Comparison of ENCODE assay signal across 9 mouse cellular contexts in the genomic region with DNA sequence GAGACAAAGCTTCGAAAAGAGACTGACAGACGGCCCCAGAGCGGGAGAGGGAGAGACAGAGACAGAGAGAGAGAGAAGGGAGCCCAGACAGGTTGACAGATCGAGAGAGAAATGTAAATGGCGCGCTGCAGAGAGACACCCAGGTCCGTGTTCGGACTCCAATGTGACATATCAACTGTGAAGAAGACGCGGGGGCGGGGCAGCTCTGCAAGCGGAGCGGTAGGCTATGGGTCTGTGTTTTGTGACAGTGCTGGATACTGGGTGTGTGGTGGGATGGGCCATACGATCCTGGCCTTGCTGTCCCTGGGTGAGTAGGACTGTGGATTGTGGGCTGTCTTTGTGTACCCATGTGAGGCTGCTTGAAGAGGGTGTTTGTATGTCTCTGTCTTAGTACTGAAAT. TPM values are rescaled to one million over a fixed set of nuclear protein-coding genes. Genes with fewer than 3 reads are reported as not detected.
A peak's percentile ranks its signal among the peaks of the same experiment; 100 is the strongest.
DNase-seq lines count a peak whose midpoint lies in the region; ATAC-seq lines count a peak whose summit lies in the region.
"Had no signal": no experiment of that assay in that cellular context is flagged by ENCODE, and none has a peak within 500 bp of the region (broad histone marks: within the 10 kb centered on the region; RNA-seq: fewer than 3 reads in every experiment).

No protein-coding gene starts in this region.

- H3K9me3 ChIP-seq in megakaryocyte, embryonic 14.5 days: peaks cover 6% of the 10 kb centered on the region; the same call in 1 of the 2 replicates
- H3K9me3 ChIP-seq in limb, embryonic 10.5 days (replicated peaks): no peaks in the 10 kb centered on the region
- H3K9me3 ChIP-seq in stomach, embryonic 15.5 days: no peaks in the 10 kb centered on the region

- no peak for ATAC-seq in megakaryocyte, adult 5-6 weeks (ENCODE audit: poor library complexity, severe bottlenecking)
- no peak for ATAC-seq in stomach, embryonic 15.5 days (ENCODE audit: insufficient read depth, low FRiP score, low read depth)
- no peak for ATAC-seq in frontal cortex, adult (ENCODE audit: low TSS enrichment)

- H3K4me2 ChIP-seq in stomach, embryonic 15.5 days: peak overlapping the region; percentile 58; the same call in 1 of the 2 replicates

- H3K27me3 ChIP-seq in megakaryocyte, embryonic 14.5 days (replicated peaks): peaks cover 91% of the 10 kb centered on the region
- H3K27me3 ChIP-seq in limb, embryonic 10.5 days (ENCODE audit: low read depth, poor library complexity, severe bottlenecking): peaks cover 100% of the 10 kb centered on the region
- peaks cover 90% of the 10 kb centered on the region for H3K27me3 ChIP-seq in stomach, embryonic 15.5 days (replicated peaks)

- H3K9ac ChIP-seq in stomach, embryonic 15.5 days: no peak overlapping the region

- DNase-seq in heart, adult 11 months: peak; percentile 90
- no peak for DNase-seq in heart, adult 8-10 months (ENCODE audit: low spot score)
- peak; percentile 42 for DNase-seq in limb, embryonic 10.5 days (ENCODE audit: low spot score)
- no peak for DNase-seq in yolk sac, embryonic 10.5 days (ENCODE audit: low spot score)
- DNase-seq: gastrocnemius, postnatal 25 days had no signal

- H3K4me3 ChIP-seq in megakaryocyte, embryonic 14.5 days (replicated peaks): peak overlapping the region; percentile 62
- no peak overlapping the region for H3K4me3 ChIP-seq in limb, embryonic 10.5 days
- H3K4me3 ChIP-seq in stomach, embryonic 15.5 days (replicated peaks): no peak overlapping the region

- peaks cover under 1% of the 10 kb centered on the region for H3K36me3 ChIP-seq in megakaryocyte, embryonic 14.5 days (replicated peaks; ENCODE audit: low read length)
- H3K36me3 ChIP-seq in limb, embryonic 10.5 days: no peaks in the 10 kb centered on the region; the same call in 1 of the 2 replicates
- H3K36me3 ChIP-seq in stomach, embryonic 15.5 days: no peaks in the 10 kb centered on the region

- H3K27ac ChIP-seq in limb, embryonic 10.5 days: no peak overlapping the region
- no peak overlapping the region for H3K27ac ChIP-seq in stomach, embryonic 15.5 days

- 9% methylated on average over 14 of the region's 14 CpGs for WGBS in limb, embryonic 10.5 days
- WGBS in stomach, embryonic 15.5 days: 19% methylated on average over 14 of the region's 14 CpGs

- peaks cover 49% of the 10 kb centered on the region for H3K4me1 ChIP-seq in megakaryocyte, embryonic 14.5 days
- peaks cover 40% of the 10 kb centered on the region for H3K4me1 ChIP-seq in limb, embryonic 10.5 days
- H3K4me1 ChIP-seq in stomach, embryonic 15.5 days: peaks cover 23% of the 10 kb centered on the region

RNA-seq across cellular contexts. Expression of a gene that starts 1.5 kb away (rescaled TPM):
- not detected for total RNA-seq in heart, adult 8-10 months (2022)
- polyA plus RNA-seq in megakaryocyte, embryonic 14.5 days (2012; ENCODE audit: insufficient read depth, low replicate concordance): not detected in 2 replicates
- total RNA-seq in megakaryocyte, adult 5-6 weeks (2015): not detected in 2 replicates
- not detected in 2 replicates for total RNA-seq in megakaryocyte, adult 5-6 weeks (2017)
- 0.15 and 0.23 TPM in 2 replicates for polyA plus RNA-seq in limb, embryonic 10.5 days (2016; fragmentation: Nextera tagmentation; extraction: Ambion mirVana)
- polyA plus RNA-seq in stomach, embryonic 15.5 days (2015; fragmentation: Nextera tagmentation; extraction: Ambion mirVana): 0.09 TPM in 1 of 2 replicates, not detected in the other
- total RNA-seq: gastrocnemius, postnatal 25 days had no signal

RNA-seq across cellular contexts. Expression of a gene that starts 3.9 kb away (rescaled TPM):
- total RNA-seq in heart, adult 8-10 months (2022): 1 to 10 TPM in 1 of 4 experiments, under 1 TPM in 3; 0.38 to 1.2 (median 0.91) TPM
- not detected in 2 replicates for polyA plus RNA-seq in megakaryocyte, embryonic 14.5 days (2012; ENCODE audit: insufficient read depth, low replicate concordance)
- total RNA-seq in megakaryocyte, adult 5-6 weeks (2015): not detected in 2 replicates
- 0.11 TPM in 1 of 2 replicates, not detected in the other for total RNA-seq in megakaryocyte, adult 5-6 weeks (2017)
- 1.4 and 2.1 TPM in 2 replicates for polyA plus RNA-seq in limb, embryonic 10.5 days (2016; fragmentation: Nextera tagmentation; extraction: Ambion mirVana)
- polyA plus RNA-seq in stomach, embryonic 15.5 days (2015; fragmentation: Nextera tagmentation; extraction: Ambion mirVana): 18.6 and 23.0 TPM in 2 replicates

RNA-seq across cellular contexts. Expression of a gene that starts 14.7 kb away (rescaled TPM):
- under 1 TPM in 2 of 4 experiments, not detected in 2; 0.22 to 0.35 TPM for total RNA-seq in heart, adult 8-10 months (2022)
- 27.8 and 75.4 TPM in 2 replicates for polyA plus RNA-seq in megakaryocyte, embryonic 14.5 days (2012; ENCODE audit: insufficient read depth, low replicate concordance)
- 27.1 and 37.2 TPM in 2 replicates for total RNA-seq in megakaryocyte, adult 5-6 weeks (2015)
- 27.9 and 28.3 TPM in 2 replicates for total RNA-seq in megakaryocyte, adult 5-6 weeks (2017)
- 54.8 and 56.2 TPM in 2 replicates for polyA plus RNA-seq in limb, embryonic 10.5 days (2016; fragmentation: Nextera tagmentation; extraction: Ambion mirVana)
- 24.6 and 29.2 TPM in 2 replicates for polyA plus RNA-seq in stomach, embryonic 15.5 days (2015; fragmentation: Nextera tagmentation; extraction: Ambion mirVana)

RNA-seq across cellular contexts. Expression of a gene that starts 34.1 kb away (rescaled TPM):
- total RNA-seq in heart, adult 8-10 months (2022): 1 to 10 TPM in 1 of 4 experiments, under 1 TPM in 3; 0.16 to 1.4 (median 0.47) TPM
- not detected in 2 replicates for polyA plus RNA-seq in megakaryocyte, embryonic 14.5 days (2012; ENCODE audit: insufficient read depth, low replicate concordance)
- not detected in 2 replicates for total RNA-seq in megakaryocyte, adult 5-6 weeks (2015)
- not detected in 2 replicates for total RNA-seq in megakaryocyte, adult 5-6 weeks (2017)
- 0.16 TPM in 1 of 2 replicates, not detected in the other for polyA plus RNA-seq in limb, embryonic 10.5 days (2016; fragmentation: Nextera tagmentation; extraction: Ambion mirVana)
- 33.5 and 38.7 TPM in 2 replicates for polyA plus RNA-seq in stomach, embryonic 15.5 days (2015; fragmentation: Nextera tagmentation; extraction: Ambion mirVana)

RNA-seq across cellular contexts. Expression of a gene that starts 36.6 kb away (rescaled TPM):
- total RNA-seq in heart, adult 8-10 months (2022): 1 to 10 TPM; 4.3 to 7.9 (median 7.2) TPM
- 5.3 and 8.2 TPM in 2 replicates for polyA plus RNA-seq in megakaryocyte, embryonic 14.5 days (2012; ENCODE audit: insufficient read depth, low replicate concordance)
- total RNA-seq in megakaryocyte, adult 5-6 weeks (2015): not detected in 2 replicates
- total RNA-seq in megakaryocyte, adult 5-6 weeks (2017): not detected in 2 replicates
- polyA plus RNA-seq in limb, embryonic 10.5 days (2016; fragmentation: Nextera tagmentation; extraction: Ambion mirVana): 60.5 and 64.1 TPM in 2 replicates
- polyA plus RNA-seq in stomach, embryonic 15.5 days (2015; fragmentation: Nextera tagmentation; extraction: Ambion mirVana): 28.3 and 32.1 TPM in 2 replicates

Comparison
In these comparisons a context has a peak if more than half of its experiments do, and no peak if none do; other contexts are left out.
1. DNase-seq: peak in heart, adult 11 months (single experiment) and limb, embryonic 10.5 days (single experiment); none in heart, adult 8-10 months (single experiment) and yolk sac, embryonic 10.5 days (single experiment).